Mouse (Mus musculus) G1E (cell line): ENCODE measurements around the gene Adora3.

Experiments used
- CTCF ChIP-seq: IDR thresholded peaks from 2 replicates; pipeline ENCODE4 v1.5.1; 2012; ENCODE audit warnings: low read depth, low read length, inconsistent platforms, mixed read lengths
- GATA1 ChIP-seq: IDR thresholded peaks from 2 replicates; pipeline ENCODE4 v1.6.1; 2012; ENCODE audit warnings: borderline replicate concordance, low read length, inconsistent platforms, mixed read lengths
- GATA2 ChIP-seq: IDR thresholded peaks from 2 replicates; pipeline ENCODE4 v1.6.1; 2012; ENCODE audit warnings: low read depth, low read length, inconsistent platforms, borderline replicate concordance
- POLR2AphosphoS5 ChIP-seq: IDR thresholded peaks from 2 replicates; pipeline ENCODE4 v1.6.1; 2012; ENCODE audit warnings: low read depth, low read length, inconsistent platforms; ENCODE audit not compliant: insufficient replicate concordance
- TAL1 ChIP-seq: conservative IDR thresholded peaks from 2 replicates; pipeline ENCODE4 v1.6.1; 2012; ENCODE audit warnings: low read depth, low read length, inconsistent platforms, mixed read lengths

- TF ChIP-seq GATA1 (no peak), CTCF (no peak), TAL1 (no peak), POLR2AphosphoS5 (no peak), GATA2 (no peak)
Measured at GRCm38 (mm10) chr3:105915281-105915680, 44.6 kb downstream of the Adora3 start.
